Comparison of ENCODE assay signal across 9 mouse cellular contexts in the genomic region with DNA sequence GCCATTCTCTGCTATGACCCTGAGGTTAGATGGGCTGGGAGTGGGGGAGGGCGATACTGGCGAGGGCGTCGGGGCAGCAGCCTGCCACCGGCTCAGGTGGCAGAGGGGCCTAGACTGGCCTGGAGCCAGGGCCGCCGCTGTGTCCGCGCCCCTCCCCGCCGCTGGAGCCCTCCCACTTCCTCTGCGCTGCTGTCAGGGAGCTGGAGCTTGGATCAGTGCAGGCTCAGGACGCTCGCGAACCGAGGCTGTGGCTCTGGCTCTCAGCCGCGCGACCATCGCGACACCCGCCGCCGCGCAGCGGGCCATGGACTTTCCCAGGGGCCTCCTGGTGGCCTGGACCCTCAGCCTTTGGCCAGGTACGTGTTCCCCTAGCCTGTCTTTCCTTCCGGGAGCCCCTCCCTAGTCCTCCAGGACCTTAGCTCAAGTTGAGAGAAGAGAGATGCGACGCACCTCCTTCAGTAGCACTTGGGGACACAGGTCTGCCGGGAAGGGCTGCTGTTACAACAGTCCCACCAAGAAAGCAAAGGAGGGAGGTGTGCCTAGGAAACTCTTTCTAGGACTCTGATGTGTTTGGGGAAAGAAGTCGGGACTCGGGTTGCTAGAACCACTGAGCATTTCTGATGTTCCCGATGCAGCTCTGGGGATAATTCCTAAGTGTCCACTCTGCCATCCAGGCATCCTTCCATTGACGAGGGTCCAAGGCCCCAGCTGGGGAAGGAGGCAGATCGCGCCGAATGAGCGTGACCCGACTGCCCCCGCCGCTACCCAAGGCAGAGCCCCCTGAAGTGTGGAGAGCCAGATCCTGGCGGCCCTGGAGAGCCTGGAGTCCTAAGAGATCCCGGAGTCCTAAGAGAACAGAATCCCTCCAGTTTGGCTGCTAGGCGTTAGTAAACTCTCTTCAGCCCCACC. TPM values are rescaled to one million over a fixed set of nuclear protein-coding genes. Genes with fewer than 3 reads are reported as not detected.
DNase-seq lines count a peak whose midpoint lies in the region; ATAC-seq and TF ChIP-seq lines count a peak whose summit lies in the region.
"Had no signal": no experiment of that assay in that cellular context is flagged by ENCODE, and none has a peak within 500 bp of the region (broad histone marks: within the 10 kb centered on the region; RNA-seq: fewer than 3 reads in every experiment).

Itga11 (plus strand) TSS at position 186 of the 909 bp plus-strand sequence.

- intact Hi-C loops in gastrocnemius, postnatal 14 days (cut with DNase I; ENCODE audit: low total_unique reads) = no loop called here

- peaks cover 8% of the 10 kb centered on the region; the same call in 1 of the 2 replicates for H3K27me3 ChIP-seq in kidney, postnatal 0 days (ENCODE audit: insufficient read depth, low read length)
- peaks cover 29% of the 10 kb centered on the region for H3K27me3 ChIP-seq in midbrain, embryonic 14.5 days (ENCODE audit: control insufficient read depth, insufficient read depth, low read length)

- no peaks in the 10 kb centered on the region for H3K9me3 ChIP-seq in kidney, postnatal 0 days (replicated peaks; ENCODE audit: low read length)
- H3K9me3 ChIP-seq in midbrain, embryonic 14.5 days (ENCODE audit: control insufficient read depth, low read length) = no peaks in the 10 kb centered on the region

- ATAC-seq in kidney, postnatal 0 days (replicated peaks; ENCODE audit: low FRiP score, low read depth) = no peak
- ATAC-seq in midbrain, embryonic 14.5 days (ENCODE audit: low FRiP score, low TSS enrichment) = peak; percentile 31; the same call in 1 of the 2 replicates
- ATAC-seq in CD4-positive, CD25-positive, alpha-beta regulatory T cell, adult 4 months = no peak

- no peak for TF ChIP-seq CTCF in kidney, postnatal 0 days (IDR thresholded peaks at IDR 0.05; ENCODE audit: low read depth)

- H3K4me3 ChIP-seq in kidney, postnatal 0 days (replicated peaks; ENCODE audit: low read depth, low read length) = peak within 1 kb of the TSS; percentile 37
- peak within 1 kb of the TSS; percentile 30 for H3K4me3 ChIP-seq in midbrain, embryonic 14.5 days (replicated peaks; ENCODE audit: low read depth, low read length)

- H3K27ac ChIP-seq in kidney, postnatal 0 days = no peak within 1 kb of the TSS
- H3K27ac ChIP-seq in midbrain, embryonic 14.5 days (replicated peaks; ENCODE audit: low read depth, low read length) = no peak within 1 kb of the TSS

- peak within 1 kb of the TSS; percentile 41 for H3K9ac ChIP-seq in kidney, postnatal 0 days (ENCODE audit: low read depth, low read length)
- H3K9ac ChIP-seq in midbrain, embryonic 14.5 days (replicated peaks; ENCODE audit: low read length) = peak within 1 kb of the TSS; percentile 29; the same call in 1 of the 2 replicates

- WGBS in kidney, postnatal 0 days = 2% methylated on average over 41 of the region's 45 CpGs
- under 1% methylated on average over 45 of the region's 45 CpGs for WGBS in midbrain, embryonic 14.5 days

- no peaks in the 10 kb centered on the region for H3K36me3 ChIP-seq in kidney, postnatal 0 days (ENCODE audit: insufficient read depth, low read length)
- no peaks in the 10 kb centered on the region for H3K36me3 ChIP-seq in midbrain, embryonic 14.5 days (ENCODE audit: control insufficient read depth, insufficient read depth, low read length)

- DNase-seq in layer of hippocampus, adult 18-20 months (ENCODE audit: low spot score in 2 of 2) = peak; percentile 17 to 19
- no peak for DNase-seq in layer of hippocampus, postnatal 14 days (ENCODE audit: low spot score in 2 of 2)
- peak; percentile 35 for DNase-seq in adrenal gland, postnatal 25 days
- peak; percentile 51 for DNase-seq in gastrocnemius, postnatal 14 days
- DNase-seq in kidney, postnatal 0 days (ENCODE audit: low spot score) = peak; percentile 72
- peak; percentile 72 for DNase-seq in midbrain, embryonic 14.5 days
- no peak for DNase-seq in thymus, postnatal 36 days

- H3K4me2 ChIP-seq in kidney, postnatal 0 days (ENCODE audit: low read length) = peak within 1 kb of the TSS; percentile 82
- H3K4me2 ChIP-seq in midbrain, embryonic 14.5 days (ENCODE audit: low read length) = peak within 1 kb of the TSS; percentile 65

- peaks cover 9% of the 10 kb centered on the region for H3K4me1 ChIP-seq in kidney, postnatal 0 days (replicated peaks; ENCODE audit: insufficient read depth, low read length)
- peaks cover 12% of the 10 kb centered on the region for H3K4me1 ChIP-seq in midbrain, embryonic 14.5 days (ENCODE audit: control insufficient read depth, insufficient read depth, low read length)

RNA-seq across cellular contexts. Expression of gene Itga11, which starts in this region (rescaled TPM):
- total RNA-seq in layer of hippocampus, adult 18-20 months (2021) = 1 to 10 TPM; 3.2 to 4.3 TPM
- under 1 TPM; 0.79 to 0.88 TPM for total RNA-seq in layer of hippocampus, postnatal 14 days (2021)
- total RNA-seq in adrenal gland, postnatal 25 days (2021) = 1.1 and 1.5 TPM in 2 replicates
- total RNA-seq in gastrocnemius, postnatal 14 days (2021) = 1 to 10 TPM; 5.0 to 7.6 TPM
- polyA plus RNA-seq in kidney, postnatal 0 days (2015; fragmentation: Nextera tagmentation; extraction: Ambion mirVana) = 0.40 and 0.45 TPM in 2 replicates
- 0.27 and 1.8 TPM in 2 replicates for polyA plus RNA-seq in midbrain, embryonic 14.5 days (2014; fragmentation: Nextera tagmentation; extraction: Ambion mirVana)
- under 1 TPM; 0.11 to 0.12 TPM for polyA plus RNA-seq in CD4-positive, CD25-positive, alpha-beta regulatory T cell, adult 4 months (2017; shearing (Covaris generic))
- total RNA-seq: MEL had no signal

Comparison
In these comparisons a context has a peak if more than half of its experiments do, and no peak if none do; other contexts are left out.
1. DNase-seq: peak in layer of hippocampus, adult 18-20 months (2 of 2), adrenal gland, postnatal 25 days (single experiment), gastrocnemius, postnatal 14 days (single experiment) and midbrain, embryonic 14.5 days (single experiment); none in layer of hippocampus, postnatal 14 days (0 of 2) and thymus, postnatal 36 days (0 of 2).
2. Peak in DNase-seq, H3K4me3 ChIP-seq, H3K9ac ChIP-seq and H3K4me2 ChIP-seq in kidney, postnatal 0 days; RNA of the gene not detected or under 1 TPM.